In the genomic region with DNA sequence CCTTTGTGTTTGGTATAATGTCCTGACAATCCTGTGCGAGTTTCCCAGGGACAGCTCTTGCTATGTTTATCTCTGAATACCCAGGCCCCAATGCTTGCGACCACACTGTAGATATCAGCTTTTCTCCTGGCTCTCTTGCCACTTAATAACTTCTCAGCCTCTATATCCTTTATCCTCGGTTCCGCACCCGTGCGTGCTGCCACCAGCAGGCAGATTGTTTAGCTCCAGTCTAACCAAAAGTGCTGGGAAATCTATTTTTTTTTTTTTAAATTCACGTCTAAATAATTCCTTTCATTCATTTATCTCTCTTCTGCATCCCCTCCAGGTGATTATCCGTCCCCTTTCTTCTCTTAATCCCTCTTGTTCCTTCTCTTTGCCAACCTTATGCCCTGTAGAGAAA, we compare ENCODE assay signal across 21 mouse cellular contexts.
DNase-seq lines count a peak whose midpoint lies in the region; ATAC-seq and TF ChIP-seq lines count a peak whose summit lies in the region.
"Had no signal": no experiment of that assay in that cellular context is flagged by ENCODE, and none has a peak within 500 bp of the region (broad histone marks: within the 10 kb centered on the region; RNA-seq: fewer than 3 reads in every experiment).

No protein-coding gene starts in this region.

- H3K9me3 ChIP-seq in MEL (replicated peaks; ENCODE audit: insufficient read depth, low read length), result no peaks in the 10 kb centered on the region
- no peaks in the 10 kb centered on the region for H3K9me3 ChIP-seq in midbrain, postnatal 0 days (ENCODE audit: low read length)
- H3K9me3 ChIP-seq: embryonic facial prominence, embryonic 13.5 days; forebrain, embryonic 13.5 days; G1E; heart, embryonic 13.5 days; hindbrain, embryonic 15.5 days had no signal

- peaks cover 0 to 7% of the 10 kb centered on the region in 2 experiments; a peak in 2 of 4 replicates for H3K36me3 ChIP-seq in MEL (ENCODE audit: control insufficient read depth in 1 of 2, insufficient read depth in 2 of 2, low read length in 2 of 2)
- no peaks in the 10 kb centered on the region for H3K36me3 ChIP-seq in midbrain, postnatal 0 days (ENCODE audit: insufficient read depth, low read length)

- H3K9ac ChIP-seq in MEL (ENCODE audit: control insufficient read depth, low read depth, low read length, poor library complexity, severe bottlenecking), result no peak overlapping the region
- no peak overlapping the region for H3K9ac ChIP-seq in midbrain, postnatal 0 days (replicated peaks; ENCODE audit: low read length, poor library complexity, severe bottlenecking)
- H3K9ac ChIP-seq: embryonic facial prominence, embryonic 13.5 days; forebrain, embryonic 13.5 days; heart, embryonic 13.5 days; hindbrain, embryonic 15.5 days had no signal

- no peak for DNase-seq in cerebellum, adult 2 months
- DNase-seq in cerebellum, adult 18-20 months, result no peak
- DNase-seq in left cerebral cortex, adult 2 months (ENCODE audit: extremely low spot score in 1 of 2, low spot score in 2 of 2), result no peak
- no peak for DNase-seq in left cerebral cortex, postnatal 14 days (ENCODE audit: low spot score in 2 of 2)
- DNase-seq in MEL (ENCODE audit: low read depth, low spot score), result no peak
- DNase-seq in midbrain, postnatal 0 days (ENCODE audit: low spot score), result no peak
- DNase-seq in cerebellum, adult 9-10 months, result no peak
- DNase-seq: adrenal gland, postnatal 10 days; B cell, adult 2 months; cerebellum, adult 8-10 months; cerebellum, postnatal 25 days; gastrocnemius, adult 2 months; gastrocnemius, postnatal 36 days; heart, adult 11 months; heart, postnatal 36 days had no signal

- H3K4me1 ChIP-seq in cerebellum, adult 2 months (ENCODE audit: control insufficient read depth, insufficient read depth, low read length), result peaks cover 11% of the 10 kb centered on the region; the same call in 1 of the 2 replicates
- H3K4me1 ChIP-seq in MEL (ENCODE audit: control insufficient read depth in 1 of 2, insufficient read depth in 2 of 2, low read length in 2 of 2), result peaks cover 3 to 16% of the 10 kb centered on the region in 2 experiments; a peak in 3 of 4 replicates
- peaks cover 5% of the 10 kb centered on the region; the same call in 1 of the 2 replicates for H3K4me1 ChIP-seq in midbrain, postnatal 0 days (ENCODE audit: insufficient read depth, low read length)

- TF ChIP-seq RAD21 in MEL (IDR thresholded peaks at IDR 0.05; ENCODE audit: low read depth, low read length), result no peak

- TF ChIP-seq EP300 in MEL (IDR thresholded peaks at IDR 0.05; ENCODE audit: low read depth in 1 of 2, low read length in 2 of 2), result peak; percentile 9 to 11; a peak in 1 of 4 replicates

- H3K27me3 ChIP-seq in cerebellum, adult 2 months (ENCODE audit: control insufficient read depth, insufficient read depth, low read length), result no peaks in the 10 kb centered on the region
- H3K27me3 ChIP-seq in MEL (ENCODE audit: control insufficient read depth in 1 of 2, insufficient read depth in 2 of 2, low read length in 2 of 2), result no peaks in the 10 kb centered on the region
- H3K27me3 ChIP-seq in midbrain, postnatal 0 days (ENCODE audit: insufficient read depth, low read length), result no peaks in the 10 kb centered on the region
- H3K27me3 ChIP-seq: embryonic facial prominence, embryonic 13.5 days; forebrain, embryonic 13.5 days; heart, embryonic 13.5 days; hindbrain, embryonic 15.5 days had no signal

- no peak overlapping the region for H3K4me3 ChIP-seq in cerebellum, adult 2 months (replicated peaks; ENCODE audit: insufficient read depth, low read depth, low read length)
- H3K4me3 ChIP-seq in left cerebral cortex, adult 2 months, result no peak overlapping the region
- no peak overlapping the region for H3K4me3 ChIP-seq in MEL (ENCODE audit: control insufficient read depth in 1 of 2, insufficient read depth in 1 of 2, low read depth in 2 of 2, low read length in 2 of 2)
- no peak overlapping the region for H3K4me3 ChIP-seq in midbrain, postnatal 0 days (ENCODE audit: low read depth, low read length)
- H3K4me3 ChIP-seq: embryonic facial prominence, embryonic 13.5 days; forebrain, embryonic 13.5 days; gastrocnemius, adult 2 months; heart, embryonic 13.5 days; hindbrain, embryonic 15.5 days had no signal

- 78% methylated on average over 8 of the region's 8 CpGs for WGBS in cerebellum, adult 2 months
- 38% methylated on average over 8 of the region's 8 CpGs for WGBS in midbrain, postnatal 0 days

- TF ChIP-seq CTCF in cerebellum, adult 2 months (IDR thresholded peaks at IDR 0.05; ENCODE audit: borderline replicate concordance, insufficient read depth, low read depth, low read length), result no peak
- TF ChIP-seq CTCF in left cerebral cortex, adult 2 months (IDR thresholded peaks at IDR 0.05), result peak; percentile 16
- TF ChIP-seq CTCF in MEL (IDR thresholded peaks at IDR 0.05 in 2 of 3, conservative IDR thresholded peaks at IDR 0.05 in 1 of 3; ENCODE audit: control insufficient read depth in 1 of 3, insufficient read depth in 1 of 3, low read depth in 2 of 3, low read length in 3 of 3, poor library complexity in 1 of 3, severe bottlenecking in 1 of 3), result no peak
- TF ChIP-seq CTCF in midbrain, postnatal 0 days (IDR thresholded peaks at IDR 0.05), result peak; percentile 55

- TF ChIP-seq POLR2A in cerebellum, adult 2 months (IDR thresholded peaks at IDR 0.05; ENCODE audit: borderline replicate concordance, insufficient read depth, low read length), result no peak
- TF ChIP-seq POLR2A in MEL (IDR thresholded peaks at IDR 0.05; ENCODE audit: control insufficient read depth in 1 of 2, insufficient read depth in 1 of 2, low read depth in 1 of 2, low read length in 2 of 2, poor library complexity in 1 of 2), result no peak

- H3K27ac ChIP-seq in cerebellum, adult 2 months (ENCODE audit: insufficient read depth, low read length), result peak overlapping the region; percentile 21; the same call in 1 of the 2 replicates
- no peak overlapping the region for H3K27ac ChIP-seq in left cerebral cortex, adult 2 months
- H3K27ac ChIP-seq in MEL (ENCODE audit: control insufficient read depth, low read depth, low read length), result no peak overlapping the region
- H3K27ac ChIP-seq in midbrain, postnatal 0 days (ENCODE audit: low read depth, low read length), result no peak overlapping the region
- H3K27ac ChIP-seq: embryonic facial prominence, embryonic 13.5 days; forebrain, embryonic 13.5 days; gastrocnemius, adult 2 months; heart, embryonic 13.5 days; hindbrain, embryonic 15.5 days had no signal

- intact Hi-C loops in left cerebral cortex, adult 2 months (cut with DNase I), result no loop called here
- intact Hi-C loops in left cerebral cortex, postnatal 14 days (cut with DNase I), result no loop called here

- ATAC-seq in midbrain, postnatal 0 days (ENCODE audit: low FRiP score), result no peak
- ATAC-seq: CD4-positive, CD25-positive, alpha-beta regulatory T cell, adult 4 months; forebrain, embryonic 13.5 days had no signal

- no peak overlapping the region for H3K4me2 ChIP-seq in midbrain, postnatal 0 days (ENCODE audit: low read depth, low read length, poor library complexity, severe bottlenecking)
- H3K4me2 ChIP-seq: embryonic facial prominence, embryonic 13.5 days; forebrain, embryonic 13.5 days; heart, embryonic 13.5 days; hindbrain, embryonic 15.5 days had no signal

- H3K79me2 ChIP-seq in MEL (ENCODE audit: control insufficient read depth, insufficient read depth, low read length, poor library complexity), result no peaks in the 10 kb centered on the region

TF ChIP-seq in MEL, 35 proteins besides CTCF, POLR2A, EP300 and RAD21:
- TF ChIP-seq TCF12 (IDR thresholded peaks at IDR 0.05; ENCODE audit: low read depth, low read length), result peak; percentile 36; the same call in 1 of the 2 replicates
- TF ChIP-seq GATA1 (IDR thresholded peaks at IDR 0.05; ENCODE audit: low read depth, low read length), result no peak
- no peak for TF ChIP-seq MEF2A (IDR thresholded peaks at IDR 0.05; ENCODE audit: extremely low read depth, insufficient replicate concordance, low read depth, low read length, poor library complexity, severe bottlenecking)

Comparison
In these comparisons a context has a peak if more than half of its experiments do, and no peak if none do; other contexts are left out.
1. CTCF ChIP-seq: peak in left cerebral cortex, adult 2 months (single experiment) and midbrain, postnatal 0 days (single experiment); none in cerebellum, adult 2 months (single experiment) and MEL (0 of 3).